Mouse (Mus musculus) kidney, adult 8-10 months (tissue): ENCODE results near the gene Gmds.

Experiments used
- DNase-seq, 2 experiments: peaks; one replicate each; pipeline ENCODE4 v3.0.0; 2022

Gene Gmds

GRCm38 (mm10) chr13:31929299-31929698 lies 409.2 kb downstream of the Gmds start:
- no peak for DNase-seq

DNA sequence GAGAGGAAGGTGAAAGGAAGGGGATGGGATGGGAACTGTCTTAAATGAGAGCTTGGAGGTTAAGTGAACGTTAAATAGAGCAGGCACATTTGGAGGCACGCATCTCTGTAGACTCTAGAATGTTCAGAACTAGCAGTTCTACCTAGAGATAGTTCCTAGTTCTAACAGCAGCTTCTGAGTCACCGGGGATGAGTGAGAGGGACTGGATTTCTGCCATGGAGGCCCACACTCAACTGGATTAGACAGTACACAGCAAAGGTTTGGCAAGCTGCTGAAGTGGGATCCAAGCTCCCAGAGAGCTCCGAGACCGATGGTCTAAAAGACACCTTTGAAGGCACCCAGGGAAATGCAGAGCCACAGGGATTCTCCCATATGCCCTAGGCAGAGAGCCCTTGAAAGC lies 411.9 kb downstream of the Gmds start:
- DNase-seq = no peak

- DNase-seq = no peak
Observed at GRCm38 (mm10) chr13:31924506-31924905, 414.0 kb downstream of the Gmds start.

DNA sequence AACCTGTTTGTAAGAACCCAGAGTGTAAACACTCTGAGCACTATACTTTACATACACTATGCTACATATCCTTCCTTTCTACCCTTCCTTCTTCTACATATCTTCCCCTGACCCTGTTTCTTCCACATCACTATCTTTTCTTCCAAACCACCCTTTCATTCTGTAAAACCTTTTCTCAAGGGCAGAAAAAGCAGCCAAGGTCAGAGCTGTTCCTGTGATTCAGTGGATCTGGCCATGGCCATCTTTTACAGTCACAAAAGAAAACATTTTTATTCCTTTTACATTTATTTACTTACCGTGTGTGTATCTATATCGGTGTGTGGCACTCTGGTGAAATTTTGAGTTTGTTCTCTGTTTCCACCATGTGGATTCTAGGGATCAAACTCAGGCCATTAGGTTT lies 418.8 kb downstream of the Gmds start:
- no peak for DNase-seq

- no peak for DNase-seq
Observed at GRCm38 (mm10) chr13:31917387-31917786, 421.2 kb downstream of the Gmds start.

DNA sequence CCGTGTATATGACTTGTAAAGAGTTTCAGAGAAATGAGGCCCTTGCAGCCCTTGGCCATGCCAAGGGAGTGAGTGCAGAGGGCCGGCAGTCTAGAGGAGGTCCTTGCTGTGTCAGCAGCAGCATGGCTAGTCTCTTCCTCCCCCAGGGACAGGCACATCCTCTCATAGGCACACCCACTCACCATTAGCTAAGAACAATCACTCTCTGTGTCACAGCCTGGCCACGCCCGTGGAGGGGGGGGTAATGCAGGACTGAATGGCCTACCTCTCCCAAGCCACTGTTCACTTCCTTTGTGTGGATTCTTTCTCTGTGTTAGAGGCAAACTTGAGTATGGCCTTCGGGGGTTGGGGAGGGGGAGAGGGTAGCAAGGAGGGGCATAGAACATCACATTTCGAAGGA lies 422.8 kb downstream of the Gmds start:
- DNase-seq = no peak

GRCm38 (mm10) chr13:31914901-31915587 lies 423.5 kb downstream of the Gmds start:
- no peak for DNase-seq

DNA sequence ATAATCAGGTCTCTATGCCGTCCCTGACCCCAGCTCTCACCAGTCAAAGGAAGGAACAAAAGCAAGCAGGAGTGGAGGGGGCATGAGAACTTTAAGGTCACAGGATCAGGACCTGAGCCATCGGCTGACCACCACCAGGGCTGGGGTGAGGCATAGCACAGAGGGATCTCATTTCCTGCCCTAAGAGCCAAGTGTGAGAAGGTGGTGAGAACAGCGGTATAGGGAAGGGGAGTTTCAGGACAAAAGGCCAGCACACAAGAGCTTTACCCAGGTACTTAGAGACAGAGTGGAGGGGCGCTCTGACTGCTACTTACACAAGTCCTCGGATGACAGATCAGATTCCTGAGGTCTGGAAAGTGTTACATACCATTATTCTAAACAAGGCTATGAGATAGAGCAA lies 426.6 kb downstream of the Gmds start:
- DNase-seq = no peak

- no peak for DNase-seq
Observed at GRCm38 (mm10) chr13:31911362-31911761, 427.2 kb downstream of the Gmds start.

GRCm38 (mm10) chr13:31909031-31909430 lies 429.5 kb downstream of the Gmds start:
- no peak for DNase-seq

DNA sequence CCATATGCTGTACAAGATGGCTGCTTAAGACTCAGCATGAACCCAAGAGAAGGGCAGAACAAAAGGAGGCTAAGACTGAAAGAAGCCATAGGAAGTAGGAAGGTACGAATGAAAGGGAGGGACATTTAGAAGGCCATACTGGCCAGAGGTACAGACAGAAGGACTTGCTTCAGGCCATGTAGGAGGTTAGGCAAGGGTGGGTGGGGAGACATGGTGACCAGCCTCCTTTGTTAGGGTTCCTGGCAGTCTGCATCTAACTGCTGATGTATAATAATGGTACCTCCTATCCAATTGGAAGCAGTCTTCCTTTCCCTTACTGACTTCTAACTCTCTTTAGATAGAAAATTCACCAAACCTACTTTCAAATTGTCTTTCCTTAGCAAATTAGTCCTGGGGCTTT lies 432.0 kb downstream of the Gmds start:
- no peak for DNase-seq

GRCm38 (mm10) chr13:31900191-31900590 lies 438.3 kb downstream of the Gmds start:
- no peak for DNase-seq

- DNase-seq = no peak
Observed at GRCm38 (mm10) chr13:31899392-31899791, 439.1 kb downstream of the Gmds start.

DNA sequence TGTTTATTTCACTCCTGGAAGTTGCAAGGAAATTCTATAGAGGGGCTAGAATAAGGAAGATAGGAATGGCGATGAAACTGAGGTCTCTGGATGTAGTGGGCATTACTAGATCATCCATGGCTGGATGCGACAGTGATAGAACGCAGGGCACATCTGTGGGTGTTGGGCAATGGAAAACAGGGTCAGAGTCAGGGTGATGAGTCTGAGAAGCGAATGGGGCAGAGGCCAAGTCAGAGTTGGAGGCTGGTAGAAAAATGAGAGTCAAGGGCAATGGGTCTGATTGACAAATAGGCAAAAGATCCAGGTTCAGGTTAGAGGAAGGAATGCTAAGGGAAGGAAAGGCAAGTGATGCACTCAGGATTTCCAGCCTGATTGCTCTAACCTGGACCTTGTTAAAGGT lies 441.0 kb downstream of the Gmds start:
- no peak for DNase-seq

- DNase-seq = no peak
Observed at GRCm38 (mm10) chr13:31894511-31894910, 444.0 kb downstream of the Gmds start.

GRCm38 (mm10) chr13:31892913-31893514 lies 445.5 kb downstream of the Gmds start:
- no peak for DNase-seq

GRCm38 (mm10) chr13:31888500-31888899 lies 450.0 kb downstream of the Gmds start:
- DNase-seq = no peak

GRCm38 (mm10) chr13:31885769-31886168 lies 452.8 kb downstream of the Gmds start:
- no peak for DNase-seq

DNA sequence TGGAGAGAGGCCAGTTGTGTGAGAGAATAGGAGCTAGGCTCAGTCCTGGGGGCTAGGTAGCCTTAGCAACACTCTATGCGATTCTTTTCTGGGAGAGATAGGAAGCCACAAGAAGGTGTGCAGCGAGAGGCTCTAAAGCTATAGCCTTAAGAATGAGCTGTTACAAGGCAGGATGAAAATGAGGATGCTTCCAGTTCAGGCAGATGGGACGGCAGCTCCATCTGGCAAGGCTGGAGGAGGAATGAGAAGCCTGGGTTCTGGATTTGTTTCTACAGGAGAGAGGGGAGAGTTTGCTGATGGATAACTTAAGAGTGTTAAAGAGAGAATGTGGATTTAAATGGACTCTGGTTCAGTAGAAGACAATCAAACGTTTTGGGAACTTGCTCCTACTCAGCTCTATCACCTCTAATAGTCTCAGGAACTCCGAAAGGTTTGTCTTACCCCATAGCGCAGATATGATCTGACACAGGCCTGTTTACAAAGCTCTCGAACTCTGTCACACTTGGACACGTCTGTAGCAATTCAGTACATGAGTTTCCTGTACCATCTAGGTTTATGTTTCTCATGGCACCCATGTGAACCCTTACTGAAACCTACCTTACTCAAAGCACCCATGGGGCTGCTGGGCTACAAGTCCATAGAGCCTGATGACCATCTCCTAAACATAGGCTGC lies 459.6 kb downstream of the Gmds start:
- DNase-seq = no peak

DNA sequence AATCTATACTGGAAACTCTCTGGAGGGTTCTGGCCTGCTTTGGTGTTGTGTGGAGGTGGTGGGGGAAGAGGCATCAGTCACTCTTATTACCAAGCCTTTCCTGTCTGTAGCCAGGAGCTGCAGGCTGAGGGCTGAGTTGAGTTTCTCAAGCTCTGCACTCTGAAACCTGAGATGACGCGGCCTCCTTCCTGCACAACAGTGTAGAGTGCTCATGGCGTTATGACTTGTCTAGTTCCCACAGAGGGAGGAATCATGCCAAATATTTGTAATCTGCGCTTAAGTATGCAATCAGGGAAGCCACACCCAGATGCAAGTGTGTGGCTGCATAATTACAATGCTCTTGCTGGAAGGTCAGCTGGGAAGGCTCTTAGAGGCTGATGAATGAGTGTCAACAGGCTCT lies 461.5 kb downstream of the Gmds start:
- peak; percentile 11 to 50 for DNase-seq

DNA sequence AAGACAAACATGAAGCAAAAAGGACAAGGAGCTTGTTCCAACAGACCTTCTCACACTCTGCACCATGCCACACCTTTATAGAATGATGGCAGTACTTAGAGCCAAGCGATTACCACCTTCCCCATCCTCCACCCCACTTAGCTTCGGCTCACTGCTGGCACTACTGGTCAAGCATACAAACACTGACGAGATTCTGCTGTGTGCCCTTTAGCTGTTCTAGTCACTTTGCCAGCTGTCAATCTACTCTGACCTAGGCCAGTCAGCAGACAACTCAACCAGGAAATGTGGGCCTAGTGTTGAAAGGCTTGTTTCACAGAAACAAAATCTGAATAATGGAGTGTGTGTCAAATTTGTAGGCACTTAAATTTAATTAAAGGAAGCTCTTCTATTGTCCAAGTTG lies 464.1 kb downstream of the Gmds start:
- peak in 1 of 2 experiments; percentile 22 for DNase-seq

DNA sequence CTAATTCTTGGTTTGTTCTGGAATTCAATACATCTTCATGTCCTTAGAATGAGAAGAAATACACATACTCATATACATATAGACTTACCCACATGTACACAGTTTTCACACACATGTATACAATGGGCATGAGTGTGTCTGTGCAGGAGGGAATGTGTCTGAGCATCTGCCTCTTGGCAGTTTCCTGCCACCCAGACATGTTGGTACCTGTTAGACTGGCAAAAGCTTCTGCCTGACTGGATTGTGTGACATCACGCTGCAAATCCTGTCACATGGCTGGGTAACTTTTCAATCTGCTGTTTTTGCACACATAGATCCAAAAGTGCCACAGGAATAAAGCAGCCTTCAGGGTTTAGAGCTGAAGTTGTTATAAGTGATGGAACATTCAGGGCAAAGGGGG lies 465.3 kb downstream of the Gmds start:
- no peak for DNase-seq

DNA sequence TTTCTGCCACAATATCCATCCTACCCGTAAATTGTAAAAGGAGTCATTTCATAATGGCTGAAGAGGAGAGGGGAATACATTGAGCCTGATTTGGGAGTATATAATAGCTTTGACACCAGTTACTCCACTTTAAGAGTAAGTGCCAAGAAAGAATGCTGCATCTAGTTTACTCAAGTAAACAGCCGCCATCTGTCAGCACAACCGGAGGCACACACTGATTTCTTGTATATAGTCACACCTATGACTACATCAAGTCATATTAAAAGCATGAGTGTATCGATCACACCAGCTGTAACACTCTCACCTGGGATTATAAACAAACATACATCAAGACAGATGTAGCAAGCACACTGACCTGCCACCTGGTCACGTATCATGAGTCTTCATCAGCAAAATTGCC lies 473.8 kb downstream of the Gmds start:
- no peak for DNase-seq

- DNase-seq = no peak
Observed at GRCm38 (mm10) chr13:31863461-31863860, 475.1 kb downstream of the Gmds start.
